Mouse (Mus musculus) macrophage (primary cell): ENCODE measurements around the gene Trip12. TPM values are rescaled to one million over a fixed set of nuclear protein-coding genes. Genes with fewer than 3 reads are reported as not detected.

Source experiments
- H3K27ac ChIP-seq: fragments of 350-480 bp; formaldehyde crosslinking; 2 replicates; pipeline ENCODE4 v1.9.0; 2021
- H3K36me3 ChIP-seq: fragments of 350-480 bp; formaldehyde crosslinking; 2 replicates; pipeline ENCODE4 v1.9.0; 2021; ENCODE audit errors: inconsistent target
- H3K4me3 ChIP-seq: fragments of 350-480 bp; formaldehyde crosslinking; 2 replicates; pipeline ENCODE4 v1.9.0; 2021; ENCODE audit errors: inconsistent target
- H3K79me2 ChIP-seq: fragments of 350-480 bp; formaldehyde crosslinking; 2 replicates; pipeline ENCODE4 v1.9.0; 2021; ENCODE audit errors: inconsistent target
- WGBS: methylation state at CpG from one replicate; pipeline ENCODE4 v1.1.7; 2026; ENCODE audit warnings: inconsistent platforms; ENCODE audit not compliant: missing documents; 5-methylcytosine and 5-hydroxymethylcytosine counted together
- polyA plus RNA-seq: library from polyadenylated mRNA; stranded (reverse); fragments of 250-400 nt; gene quantifications from 3 replicates; pipeline ENCODE4 v1.2.4, GENCODE M21; 2018; ENCODE audit warnings: inconsistent platforms

Gene Trip12
- polyA plus RNA-seq, 1 experiment from 2014 or later: 185 TPM

DNA sequence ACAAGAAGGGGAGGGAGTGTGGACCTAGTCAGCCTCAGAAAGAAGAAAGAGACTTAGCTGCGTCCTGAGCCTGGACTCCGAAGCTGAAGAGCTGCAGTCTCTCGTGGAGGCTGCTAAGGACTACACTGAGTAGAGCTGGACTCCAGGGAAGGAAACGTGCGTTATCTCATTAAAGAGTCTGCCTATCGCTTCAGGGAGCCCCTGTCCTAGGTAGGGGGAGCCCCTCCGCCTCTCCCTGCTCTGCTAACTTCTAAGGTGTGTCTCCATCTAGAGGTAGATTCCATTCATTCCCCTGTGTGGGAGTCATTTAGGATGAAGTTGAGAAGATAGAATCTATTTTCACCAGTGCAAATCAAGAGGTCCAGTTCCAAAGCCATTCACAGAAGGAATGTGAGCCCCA lies 29.2 kb upstream of the Trip12 start:
- Histone ChIP-seq H3K4me3 (no peak overlapping the region), H3K79me2 (no peaks in the 10 kb centered on the region), H3K36me3 (no peaks in the 10 kb centered on the region), H3K27ac (no peak overlapping the region)
- WGBS: 85% methylated on average over 7 of the region's 7 CpGs

DNA sequence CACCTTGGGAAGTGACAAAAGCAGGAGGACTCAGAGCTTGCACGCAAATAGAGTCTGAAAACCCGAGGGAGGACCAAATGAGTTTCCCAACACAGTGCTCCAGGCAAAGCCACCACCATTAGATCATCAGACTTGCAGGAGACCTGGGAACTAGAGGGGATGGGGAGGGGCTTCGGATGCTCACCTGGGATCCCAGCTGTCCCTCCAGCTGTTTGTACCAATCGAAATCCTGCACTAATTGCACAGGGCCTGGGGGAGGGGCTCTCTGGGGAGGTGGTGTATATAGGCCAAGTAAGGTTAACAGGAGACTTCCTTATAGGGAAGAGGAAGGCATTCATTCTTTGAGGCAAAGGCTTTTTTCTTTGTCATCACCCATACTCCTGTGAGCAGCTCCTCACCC lies 28.5 kb upstream of the Trip12 start:
- no peaks in the 10 kb centered on the region for H3K79me2 ChIP-seq
- H3K4me3 ChIP-seq: no peak overlapping the region
- no peaks in the 10 kb centered on the region for H3K36me3 ChIP-seq
- WGBS: 96% methylated on average over 4 of the region's 4 CpGs
- no peak overlapping the region for H3K27ac ChIP-seq

- H3K27ac ChIP-seq: no peak overlapping the region
- no peaks in the 10 kb centered on the region for H3K79me2 ChIP-seq
- no peak overlapping the region for H3K4me3 ChIP-seq
- H3K36me3 ChIP-seq: no peaks in the 10 kb centered on the region
These were observed 28.0 kb upstream of the Trip12 start for GRCm38 (mm10) chr1:84868311-84868710.

GRCm38 (mm10) chr1:84866706-84867230 lies 26.5 kb upstream of the Trip12 start:
- Histone ChIP-seq H3K36me3 (no peaks in the 10 kb centered on the region), H3K4me3 (no peak overlapping the region), H3K27ac (no peak overlapping the region), H3K79me2 (no peaks in the 10 kb centered on the region)
- WGBS: 95% methylated on average over 3 of the region's 3 CpGs

GRCm38 (mm10) chr1:84866231-84866630 lies 25.9 kb upstream of the Trip12 start:
- Histone ChIP-seq H3K36me3 (no peaks in the 10 kb centered on the region), H3K4me3 (no peak overlapping the region), H3K79me2 (no peaks in the 10 kb centered on the region), H3K27ac (no peak overlapping the region)
- 94% methylated on average over 6 of the region's 6 CpGs for WGBS

DNA sequence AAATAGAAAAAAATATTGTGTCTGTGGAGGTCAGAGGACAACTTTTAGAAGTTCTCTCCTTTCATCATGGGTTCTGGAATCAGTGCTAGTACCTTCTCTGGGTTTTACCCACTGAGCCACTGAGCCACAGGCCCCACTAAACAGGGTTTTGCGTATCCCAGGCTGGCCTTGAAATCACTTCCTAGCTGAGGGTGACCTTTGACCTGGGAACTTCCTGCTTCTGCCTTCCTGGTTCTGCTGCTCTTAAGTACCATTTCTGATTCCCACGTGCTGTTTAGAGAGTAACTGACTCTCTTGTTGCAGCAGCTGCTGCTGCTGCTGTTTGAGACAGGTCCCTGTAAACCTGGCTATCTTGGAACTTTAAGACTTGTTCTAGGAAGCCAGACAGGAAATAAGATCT lies 24.3 kb upstream of the Trip12 start:
- Histone ChIP-seq H3K4me3 (no peak overlapping the region), H3K36me3 (no peaks in the 10 kb centered on the region), H3K27ac (no peak overlapping the region), H3K79me2 (no peaks in the 10 kb centered on the region)
- 53% methylated on average over 2 of the region's 2 CpGs for WGBS

DNA sequence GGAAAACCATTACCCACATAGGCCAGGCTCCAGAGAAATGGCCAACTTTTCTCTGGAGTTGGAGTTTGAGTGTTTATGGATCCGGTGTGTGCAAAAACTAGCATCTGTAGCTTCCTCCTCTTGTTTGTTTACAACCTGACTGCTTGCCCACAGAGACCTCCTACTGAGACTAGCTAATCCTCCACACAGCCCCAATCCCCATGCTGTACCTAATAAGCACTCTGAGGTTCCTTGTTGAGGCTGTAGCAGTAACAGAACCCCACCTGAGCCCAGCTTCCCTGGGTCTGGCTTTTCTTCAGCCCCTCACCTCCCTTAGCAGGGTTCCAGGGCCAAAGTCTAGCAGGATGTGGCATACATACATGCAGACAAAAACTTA lies 20.9 kb upstream of the Trip12 start:
- Histone ChIP-seq H3K36me3 (no peaks in the 10 kb centered on the region), H3K79me2 (no peaks in the 10 kb centered on the region), H3K27ac (no peak overlapping the region), H3K4me3 (no peak overlapping the region)
- 83% methylated on average over 1 of the region's 1 CpGs for WGBS

DNA sequence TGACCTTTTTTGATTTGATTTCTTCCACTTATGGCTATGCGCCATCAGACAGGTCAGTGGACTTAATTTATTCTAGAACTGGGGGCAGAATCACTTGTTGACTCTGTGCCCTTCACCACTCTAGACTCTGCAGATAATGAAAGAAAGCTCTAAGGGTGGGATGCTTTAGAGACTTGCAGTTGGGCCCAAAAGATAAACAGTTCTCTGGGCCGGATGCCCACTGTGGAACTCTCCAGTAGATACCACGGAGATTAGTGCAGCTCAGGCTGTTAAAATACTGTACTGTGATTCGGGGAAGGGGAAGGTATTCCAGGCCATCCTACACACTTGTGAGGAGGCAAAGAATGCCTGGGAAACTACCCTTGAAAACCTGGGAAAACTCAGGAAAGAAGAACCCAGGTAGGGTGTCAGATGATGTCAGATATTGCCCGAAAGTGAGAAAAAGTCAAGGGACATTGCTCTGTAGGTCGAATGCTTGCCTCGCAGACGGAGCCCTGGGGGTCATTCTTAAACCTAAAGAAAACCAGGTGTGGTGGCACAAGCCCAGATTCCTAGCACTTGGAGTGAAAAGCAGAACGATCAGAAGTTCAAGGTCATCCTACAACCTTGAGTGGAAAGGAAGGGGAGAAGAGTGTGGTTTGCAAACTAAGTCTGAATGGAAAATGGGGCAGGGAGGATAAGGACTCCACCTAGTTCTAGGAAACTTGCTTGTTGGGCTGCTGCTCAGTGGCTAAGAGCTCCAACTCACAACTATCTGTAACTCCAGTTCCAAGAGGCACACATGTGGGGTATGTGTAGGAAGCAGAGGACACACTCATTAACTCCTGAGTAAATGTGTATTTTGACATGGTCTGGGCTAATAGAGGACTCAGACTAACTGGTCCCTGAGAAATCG lies 20.3 kb upstream of the Trip12 start:
- WGBS: 87% methylated on average over 10 of the region's 10 CpGs
- Histone ChIP-seq H3K36me3 (no peaks in the 10 kb centered on the region), H3K4me3 (no peak overlapping the region), H3K79me2 (no peaks in the 10 kb centered on the region), H3K27ac (no peak overlapping the region)

GRCm38 (mm10) chr1:84859597-84859996 lies 19.3 kb upstream of the Trip12 start:
- 96% methylated on average over 6 of the region's 6 CpGs for WGBS
- H3K27ac ChIP-seq: no peak overlapping the region

DNA sequence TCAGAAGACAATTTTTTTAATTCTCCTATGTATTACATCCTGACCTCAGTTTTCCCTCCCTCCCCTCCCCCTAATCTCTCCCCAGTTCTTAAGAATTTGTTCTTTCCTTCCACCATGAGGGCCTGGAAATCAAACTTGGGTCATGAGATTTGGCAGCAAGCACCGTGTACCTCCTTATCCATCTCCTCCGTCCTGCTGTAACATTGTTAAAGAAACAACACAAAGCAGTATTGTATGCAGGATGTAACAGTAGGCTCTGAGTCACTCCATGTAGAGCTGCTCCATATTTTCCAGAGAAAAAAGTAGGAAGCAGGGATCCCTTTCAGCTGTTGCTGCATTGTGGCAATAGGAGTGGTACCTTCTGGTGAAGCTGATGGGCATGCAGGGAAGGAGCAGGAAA lies 15.4 kb upstream of the Trip12 start:
- Histone ChIP-seq H3K79me2 (no peaks in the 10 kb centered on the region), H3K27ac (no peak overlapping the region), H3K4me3 (no peak overlapping the region), H3K36me3 (no peaks in the 10 kb centered on the region)
- WGBS: 100% methylated on average over 2 of the region's 2 CpGs

More at GRCm38 (mm10) chr1:84859597-84859996, 19.3 kb upstream of the Trip12 start:
- H3K79me2 ChIP-seq: no peaks in the 10 kb centered on the region
- no peaks in the 10 kb centered on the region for H3K36me3 ChIP-seq
- no peak overlapping the region for H3K4me3 ChIP-seq

- Histone ChIP-seq H3K4me3 (no peak overlapping the region), H3K27ac (no peak overlapping the region), H3K36me3 (no peaks in the 10 kb centered on the region), H3K79me2 (no peaks in the 10 kb centered on the region)
- WGBS: 94% methylated on average over 2 of the region's 2 CpGs
These were observed 14.7 kb upstream of the Trip12 start for GRCm38 (mm10) chr1:84854966-84855365.

GRCm38 (mm10) chr1:84853721-84854120 lies 13.4 kb upstream of the Trip12 start:
- H3K79me2 ChIP-seq: no peaks in the 10 kb centered on the region
- no peak overlapping the region for H3K4me3 ChIP-seq
- H3K27ac ChIP-seq: no peak overlapping the region
- WGBS: 75% methylated on average over 1 of the region's 1 CpGs
- H3K36me3 ChIP-seq: no peaks in the 10 kb centered on the region

- Histone ChIP-seq H3K36me3 (no peaks in the 10 kb centered on the region), H3K79me2 (no peaks in the 10 kb centered on the region), H3K27ac (no peak overlapping the region), H3K4me3 (no peak overlapping the region)
- WGBS: 84% methylated on average over 9 of the region's 9 CpGs
These were observed 11.4 kb upstream of the Trip12 start for GRCm38 (mm10) chr1:84851512-84852235.

- Histone ChIP-seq H3K36me3 (no peaks in the 10 kb centered on the region), H3K4me3 (no peak overlapping the region), H3K79me2 (no peaks in the 10 kb centered on the region), H3K27ac (no peak overlapping the region)
- 95% methylated on average over 7 of the region's 7 CpGs for WGBS
These were observed 10.2 kb upstream of the Trip12 start for GRCm38 (mm10) chr1:84850471-84850870.

GRCm38 (mm10) chr1:84849804-84850203 lies 9.5 kb upstream of the Trip12 start:
- Histone ChIP-seq H3K27ac (no peak overlapping the region), H3K36me3 (no peaks in the 10 kb centered on the region), H3K4me3 (no peak overlapping the region), H3K79me2 (no peaks in the 10 kb centered on the region)
- WGBS: 97% methylated on average over 7 of the region's 7 CpGs
